Mouse (Mus musculus) ES-CJ7 (cell line): ENCODE data around the gene Il6ra.

Experiments used
- DNase-seq: peaks from one replicate; pipeline ENCODE4 v3.0.0; 2011; ENCODE audit warnings: low read depth, low spot score

Gene Il6ra

GRCm38 (mm10) chr3:89848083-89848482 lies 64.9 kb downstream of the Il6ra start:
- DNase-seq, result no peak

- no peak for DNase-seq
Observed at GRCm38 (mm10) chr3:89847596-89847995, 65.4 kb downstream of the Il6ra start.

DNA sequence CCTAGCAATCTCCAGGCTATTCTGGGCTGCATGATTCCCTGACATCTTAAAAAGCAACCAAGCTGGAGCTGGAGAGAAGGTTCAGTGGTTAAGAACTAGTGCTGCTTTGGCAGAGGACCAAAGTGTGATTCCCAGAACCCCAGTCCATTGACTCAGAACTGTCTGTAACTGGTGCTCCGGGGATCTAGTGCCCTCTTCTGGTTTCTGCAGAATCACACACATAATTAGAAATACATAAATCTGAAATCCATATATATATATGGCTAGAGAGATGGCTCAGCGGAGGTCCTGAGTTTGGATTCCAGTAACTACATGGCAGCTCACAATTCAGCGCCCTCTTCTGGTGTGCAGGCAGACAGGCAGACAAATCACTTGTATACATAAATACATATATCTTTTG lies 65.9 kb downstream of the Il6ra start:
- no peak for DNase-seq

DNA sequence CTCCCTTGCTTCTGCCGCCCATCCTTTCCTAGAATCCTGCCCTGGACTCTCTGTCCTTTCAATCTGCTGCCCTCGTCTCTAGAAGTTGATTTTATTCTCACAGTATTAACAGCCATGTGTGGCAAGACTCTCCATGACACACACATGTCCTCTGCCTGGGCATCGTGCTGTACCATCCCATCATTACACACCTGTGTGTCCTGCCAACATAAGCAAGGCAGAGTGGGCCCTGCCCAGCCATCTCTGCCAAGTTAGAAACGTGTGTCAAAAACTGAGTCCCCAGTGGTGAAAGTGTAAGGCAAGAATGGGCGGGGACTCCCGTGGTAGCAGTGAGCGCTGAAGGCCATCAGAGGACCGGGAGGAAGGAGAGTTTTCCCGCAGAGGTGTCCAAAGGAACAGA lies 67.2 kb downstream of the Il6ra start:
- no peak for DNase-seq

GRCm38 (mm10) chr3:89843148-89843547 lies 69.8 kb downstream of the Il6ra start:
- DNase-seq, result peak; percentile 84

DNA sequence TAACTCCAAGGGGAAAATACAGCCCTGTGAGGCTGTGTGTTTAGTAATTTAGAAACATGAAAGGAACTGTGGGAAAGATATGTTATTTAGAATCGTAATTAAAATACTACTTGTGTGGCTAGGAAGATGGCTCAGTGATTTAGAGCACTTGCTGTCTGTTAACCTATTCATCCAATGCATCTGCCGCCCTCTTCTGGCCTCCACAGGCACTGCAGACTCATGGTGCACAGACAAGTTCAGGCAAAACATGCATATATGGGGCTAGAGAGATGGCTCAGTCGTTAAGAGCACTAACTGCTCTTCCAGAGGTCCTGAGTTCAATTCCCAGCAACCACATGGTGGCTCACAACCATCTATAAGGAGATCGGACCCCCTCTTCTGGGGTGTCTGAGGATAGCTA lies 70.7 kb downstream of the Il6ra start:
- peak; percentile 95 for DNase-seq

DNA sequence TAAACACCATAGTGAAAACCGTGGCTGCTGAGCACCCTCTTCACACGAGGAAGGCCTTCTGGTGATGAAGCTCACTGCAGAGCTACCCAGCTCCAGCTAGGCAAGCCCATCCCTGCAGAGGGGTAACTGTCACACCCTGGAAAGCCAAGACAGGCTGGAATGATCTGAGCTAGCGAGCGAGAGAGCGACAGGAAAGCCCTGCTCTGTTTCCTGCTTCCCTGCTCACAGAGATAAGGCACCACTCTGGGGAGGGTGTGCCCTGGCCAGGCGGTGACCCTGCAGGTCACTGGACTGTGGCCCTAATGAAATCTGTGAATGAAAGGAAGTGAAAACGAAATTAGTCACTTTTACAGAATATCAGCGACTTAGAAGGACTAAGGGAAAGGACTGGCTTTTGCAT lies 77.6 kb downstream of the Il6ra start:
- DNase-seq, result no peak

- DNase-seq, result no peak
Observed at GRCm38 (mm10) chr3:89830815-89831591, 82.0 kb downstream of the Il6ra start, which contains the start of gene She. TSS of gene She (plus strand) at chr3:89831370.

DNA sequence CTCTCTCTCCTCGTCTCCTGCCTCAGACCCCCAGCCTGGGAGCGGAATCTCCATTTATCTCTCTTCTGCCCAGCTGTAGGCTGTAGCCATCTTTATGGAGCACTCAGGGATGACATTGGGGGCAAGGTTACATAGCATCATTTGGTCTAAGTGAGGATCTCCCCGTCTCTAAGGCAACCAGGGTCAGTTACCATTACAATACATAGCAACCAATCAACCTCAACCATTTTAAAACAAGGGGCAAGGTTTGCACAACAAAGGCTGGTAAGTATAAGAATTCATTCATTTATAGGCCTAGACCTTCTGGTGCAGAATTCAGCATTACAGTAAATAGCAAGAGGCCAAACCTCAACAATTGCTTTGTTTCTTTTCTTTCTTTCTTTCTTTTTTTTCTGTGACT lies 86.7 kb downstream of the Il6ra start:
- DNase-seq, result peak; percentile 94

DNA sequence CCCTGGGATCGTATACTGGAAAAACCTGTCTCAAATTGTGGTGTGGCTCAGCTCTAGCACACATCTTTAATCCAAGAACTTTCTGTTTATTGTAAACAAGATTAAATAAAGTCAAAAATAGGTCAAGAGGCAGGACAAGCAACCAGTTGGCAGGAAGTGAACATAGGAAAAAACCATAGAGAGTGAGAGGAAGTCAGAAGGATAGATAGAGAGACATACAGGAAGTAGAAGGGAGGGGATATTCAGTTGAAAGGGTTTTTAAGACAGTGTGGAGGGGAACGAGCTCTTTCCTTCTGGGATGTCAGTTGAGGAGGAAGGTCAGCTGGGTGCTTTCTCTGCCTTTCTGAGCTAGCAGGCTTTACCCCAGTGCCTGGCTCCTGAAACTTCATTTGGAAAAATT lies 89.4 kb downstream of the Il6ra start:
- no peak for DNase-seq

DNA sequence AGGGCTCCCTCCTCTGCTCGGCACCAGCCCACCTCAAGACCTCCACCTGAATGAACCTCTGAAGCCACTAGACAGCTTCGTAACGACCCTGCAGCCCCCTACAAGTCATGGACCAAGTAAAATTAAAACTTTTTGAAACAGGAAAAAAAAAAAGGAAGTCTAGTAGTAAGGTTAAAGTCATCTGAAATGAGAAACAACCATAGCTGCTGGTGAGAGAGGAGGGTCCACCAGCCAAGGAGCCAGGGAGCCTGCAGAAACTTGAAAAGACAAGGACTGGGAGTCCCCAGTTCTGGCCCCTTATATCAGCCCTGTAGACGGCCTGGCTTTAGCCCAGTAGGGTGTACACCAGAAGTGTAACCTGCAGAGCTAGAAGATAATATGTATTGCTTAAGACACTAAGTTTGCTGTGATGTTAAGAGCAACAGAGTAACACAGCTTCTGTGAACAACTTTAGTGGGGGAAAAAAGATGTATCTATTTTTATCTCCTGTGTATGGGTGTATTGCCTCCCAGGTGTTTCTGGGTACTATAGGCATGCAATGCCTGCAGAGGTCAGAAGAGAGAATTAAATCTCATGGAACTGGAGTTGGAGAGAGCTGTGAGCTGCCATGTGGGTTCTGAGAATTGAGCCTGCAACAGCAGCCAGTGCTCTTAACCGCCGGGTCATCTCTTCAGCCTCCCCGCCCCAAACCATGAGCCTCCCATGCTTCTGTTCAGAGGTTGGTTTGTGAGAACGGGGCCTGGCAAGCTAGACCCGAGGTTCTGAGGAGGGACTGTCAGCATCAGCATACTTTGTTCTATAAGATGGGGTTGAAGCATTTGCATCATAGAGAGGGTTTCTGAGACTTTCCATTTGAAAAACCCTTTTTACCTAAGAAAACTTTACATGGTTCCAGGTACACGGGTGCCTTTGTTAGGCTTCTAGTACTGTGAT lies 91.2 kb downstream of the Il6ra start:
- no peak for DNase-seq

- DNase-seq, result no peak
Observed at GRCm38 (mm10) chr3:89821096-89821513, 91.9 kb downstream of the Il6ra start.

GRCm38 (mm10) chr3:89820311-89821095 lies 92.5 kb downstream of the Il6ra start:
- DNase-seq, result no peak

- no peak for DNase-seq
Observed at GRCm38 (mm10) chr3:89819897-89820296, 93.1 kb downstream of the Il6ra start.

GRCm38 (mm10) chr3:89818605-89819004 lies 94.4 kb downstream of the Il6ra start:
- DNase-seq, result no peak

DNA sequence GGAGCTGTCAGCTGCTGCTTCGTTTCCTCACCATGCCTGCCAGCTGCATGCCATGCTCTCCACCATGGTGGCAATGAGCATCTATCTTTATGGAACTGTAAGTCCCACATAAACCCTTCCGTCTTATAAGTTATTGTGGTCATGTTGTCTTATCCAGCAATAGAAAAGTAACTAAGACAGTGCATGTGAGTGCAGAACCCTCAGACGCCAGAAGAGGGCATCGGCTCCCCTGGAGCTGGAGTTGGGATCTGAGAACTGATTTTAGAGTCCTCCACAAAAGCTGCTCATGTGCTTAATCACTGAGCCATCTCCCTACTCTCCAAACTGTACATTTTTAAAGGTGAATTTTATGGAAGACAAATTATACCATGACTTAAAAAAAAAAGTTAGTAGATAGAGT lies 95.9 kb downstream of the Il6ra start:
- DNase-seq, result peak; percentile 59
